Mouse (Mus musculus): ENCODE data around the gene Sertad3. TPM values are rescaled to one million over a fixed set of nuclear protein-coding genes. Genes with fewer than 3 reads are reported as not detected.

Sertad3 gene
- polyA plus RNA-seq (2015; fragmentation: Nextera tagmentation; extraction: Ambion mirVana) = 30.3 and 32.0 TPM in 2 replicates

GRCm38 (mm10) chr7:27473156-27473834 is at the start of gene Sertad3:
Gene Sertad3, plus strand, starts transcription at chr7:27473768.
- H3K4me2 ChIP-seq = peak within 1 kb of the TSS; percentile 76
- peak within 1 kb of the TSS; percentile 97 for H3K27ac ChIP-seq
- no peaks in the 10 kb centered on the region for H3K27me3 ChIP-seq
- H3K9me3 ChIP-seq (replicated peaks) = no peaks in the 10 kb centered on the region
- peaks cover 29% of the 10 kb centered on the region for H3K4me1 ChIP-seq
- ATAC-seq (replicated peaks; ENCODE audit: low FRiP score) = peak; percentile 93
- under 1% methylated on average over 36 of the region's 36 CpGs for WGBS
- peak within 1 kb of the TSS; percentile 75 for H3K9ac ChIP-seq
- peak within 1 kb of the TSS; percentile 70 for H3K4me3 ChIP-seq (replicated peaks)
- peaks cover 26% of the 10 kb centered on the region for H3K36me3 ChIP-seq

GRCm38 (mm10) chr7:27427387-27427786 is 46.2 kb upstream of the Sertad3 start:
- Histone ChIP-seq H3K27me3 (no peaks in the 10 kb centered on the region), H3K4me2 (no peak overlapping the region), H3K36me3 (no peaks in the 10 kb centered on the region), H3K27ac (no peak overlapping the region), H3K4me1 (no peaks in the 10 kb centered on the region), H3K9me3 (replicated peaks) (peaks cover 3% of the 10 kb centered on the region; the same call in 1 of the 2 replicates), H3K4me3 (replicated peaks) (no peak overlapping the region), H3K9ac (no peak overlapping the region)
- 80% methylated on average over 1 of the region's 1 CpGs for WGBS
- ATAC-seq (replicated peaks; ENCODE audit: low FRiP score) = no peak

GRCm38 (mm10) chr7:27428002-27428401 is 45.6 kb upstream of the Sertad3 start:
- H3K27ac ChIP-seq = no peak overlapping the region
- peaks cover 3% of the 10 kb centered on the region for H3K27me3 ChIP-seq
- no peak overlapping the region for H3K4me3 ChIP-seq (replicated peaks)
- H3K9ac ChIP-seq = no peak overlapping the region
- 76% methylated on average over 11 of the region's 11 CpGs for WGBS
- no peak for ATAC-seq (replicated peaks; ENCODE audit: low FRiP score)
- H3K4me2 ChIP-seq = no peak overlapping the region
- peaks cover 3% of the 10 kb centered on the region for H3K4me1 ChIP-seq
- H3K36me3 ChIP-seq = no peaks in the 10 kb centered on the region
- H3K9me3 ChIP-seq (replicated peaks) = peaks cover 3% of the 10 kb centered on the region; the same call in 1 of the 2 replicates

GRCm38 (mm10) chr7:27429135-27429534 is 44.4 kb upstream of the Sertad3 start:
- Histone ChIP-seq H3K9me3 (replicated peaks) (peaks cover 3% of the 10 kb centered on the region; the same call in 1 of the 2 replicates), H3K27me3 (peaks cover 14% of the 10 kb centered on the region), H3K36me3 (no peaks in the 10 kb centered on the region), H3K9ac (no peak overlapping the region), H3K4me2 (no peak overlapping the region), H3K4me1 (peaks cover 5% of the 10 kb centered on the region), H3K27ac (no peak overlapping the region), H3K4me3 (replicated peaks) (no peak overlapping the region)
- no peak for ATAC-seq (replicated peaks; ENCODE audit: low FRiP score)
- 56% methylated on average over 2 of the region's 2 CpGs for WGBS

DNA sequence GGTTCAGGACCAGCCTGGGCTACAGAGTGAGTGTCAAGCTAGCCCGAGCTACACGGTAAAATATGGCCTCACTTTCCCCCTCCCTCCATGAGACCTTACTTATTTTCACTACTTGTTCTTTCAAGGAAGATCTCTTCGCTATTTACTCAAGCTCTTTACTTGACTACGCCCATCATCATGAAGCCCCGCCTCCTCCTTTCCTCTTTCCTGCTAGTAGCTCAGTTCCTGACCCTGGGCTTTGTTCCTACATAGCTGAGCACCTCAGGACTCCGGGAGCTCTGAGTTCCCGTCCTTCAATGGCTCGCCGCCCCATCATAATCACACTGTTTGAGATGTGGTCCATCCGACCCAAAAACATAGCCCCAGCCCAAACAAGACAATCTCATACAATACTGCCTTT is 40.2 kb upstream of the Sertad3 start:
- Histone ChIP-seq H3K27me3 (peaks cover 27% of the 10 kb centered on the region), H3K4me2 (0 out of 2 replicates have a peak overlapping the region, but pooled peaks have one; percentile 4), H3K9ac (no peak overlapping the region), H3K36me3 (no peaks in the 10 kb centered on the region), H3K27ac (no peak overlapping the region), H3K4me1 (peaks cover 5% of the 10 kb centered on the region), H3K4me3 (replicated peaks) (no peak overlapping the region), H3K9me3 (replicated peaks) (peaks cover 3% of the 10 kb centered on the region; the same call in 1 of the 2 replicates)
- ATAC-seq (replicated peaks; ENCODE audit: low FRiP score) = peak; percentile 9; the same call in 1 of the 2 replicates
- 27% methylated on average over 10 of the region's 10 CpGs for WGBS

- Histone ChIP-seq H3K27me3 (peaks cover 27% of the 10 kb centered on the region), H3K9me3 (replicated peaks) (peaks cover 3% of the 10 kb centered on the region; the same call in 1 of the 2 replicates), H3K9ac (no peak overlapping the region), H3K36me3 (no peaks in the 10 kb centered on the region), H3K4me2 (no peak overlapping the region), H3K4me3 (replicated peaks) (no peak overlapping the region), H3K4me1 (peaks cover 5% of the 10 kb centered on the region), H3K27ac (no peak overlapping the region)
- WGBS = 9% methylated on average over 10 of the region's 10 CpGs
- peak; percentile 33 for ATAC-seq (replicated peaks; ENCODE audit: low FRiP score)
These were observed 39.8 kb upstream of the Sertad3 start for GRCm38 (mm10) chr7:27433794-27434193.

DNA sequence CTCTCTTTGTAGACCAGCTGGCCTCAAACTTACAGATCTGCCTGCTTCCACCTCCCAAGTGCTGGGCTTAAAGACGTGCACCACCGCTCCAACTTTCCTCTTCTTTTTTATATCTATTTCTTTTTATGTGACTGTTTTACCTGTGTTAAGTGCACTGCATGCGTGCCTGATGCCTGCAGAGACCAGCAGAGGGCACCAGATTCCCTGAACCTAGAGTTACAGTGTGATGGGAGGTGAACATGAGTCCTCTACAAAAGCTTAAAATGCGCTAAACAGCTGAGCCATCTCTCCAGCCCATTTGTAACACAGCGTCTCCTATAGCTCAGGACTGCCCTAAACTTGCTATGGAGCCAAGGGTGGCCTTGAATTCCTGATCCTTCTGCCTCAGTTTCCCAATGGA is 36.0 kb upstream of the Sertad3 start:
- H3K36me3 ChIP-seq = no peaks in the 10 kb centered on the region
- H3K9me3 ChIP-seq (replicated peaks) = no peaks in the 10 kb centered on the region; the same call in 1 of the 2 replicates
- H3K4me3 ChIP-seq (replicated peaks) = no peak overlapping the region
- no peak overlapping the region for H3K4me2 ChIP-seq
- peaks cover 27% of the 10 kb centered on the region for H3K27me3 ChIP-seq
- H3K9ac ChIP-seq = no peak overlapping the region
- H3K27ac ChIP-seq = no peak overlapping the region
- ATAC-seq (replicated peaks; ENCODE audit: low FRiP score) = no peak
- peaks cover 5% of the 10 kb centered on the region for H3K4me1 ChIP-seq
- WGBS = 60% methylated on average over 5 of the region's 5 CpGs

- no peak overlapping the region for H3K27ac ChIP-seq
- H3K9ac ChIP-seq = no peak overlapping the region
- H3K4me1 ChIP-seq = no peaks in the 10 kb centered on the region
- H3K36me3 ChIP-seq = no peaks in the 10 kb centered on the region
- ATAC-seq (replicated peaks; ENCODE audit: low FRiP score) = no peak
- H3K9me3 ChIP-seq (replicated peaks) = no peaks in the 10 kb centered on the region; the same call in 1 of the 2 replicates
- H3K4me2 ChIP-seq = no peak overlapping the region
- H3K27me3 ChIP-seq = peaks cover 15% of the 10 kb centered on the region
- 78% methylated on average over 4 of the region's 4 CpGs for WGBS
- H3K4me3 ChIP-seq (replicated peaks) = no peak overlapping the region
These were observed 33.6 kb upstream of the Sertad3 start for GRCm38 (mm10) chr7:27440014-27440413.

GRCm38 (mm10) chr7:27446051-27446450 is 27.5 kb upstream of the Sertad3 start:
- Histone ChIP-seq H3K4me1 (peaks cover 21% of the 10 kb centered on the region), H3K9me3 (replicated peaks) (no peaks in the 10 kb centered on the region), H3K27ac (no peak overlapping the region), H3K4me2 (peak overlapping the region; percentile 100), H3K9ac (peak overlapping the region; percentile 56), H3K27me3 (peaks cover 31% of the 10 kb centered on the region), H3K36me3 (no peaks in the 10 kb centered on the region), H3K4me3 (replicated peaks) (peak overlapping the region; percentile 59)
- WGBS = 3% methylated on average over 18 of the region's 18 CpGs
- no peak for ATAC-seq (replicated peaks; ENCODE audit: low FRiP score)

DNA sequence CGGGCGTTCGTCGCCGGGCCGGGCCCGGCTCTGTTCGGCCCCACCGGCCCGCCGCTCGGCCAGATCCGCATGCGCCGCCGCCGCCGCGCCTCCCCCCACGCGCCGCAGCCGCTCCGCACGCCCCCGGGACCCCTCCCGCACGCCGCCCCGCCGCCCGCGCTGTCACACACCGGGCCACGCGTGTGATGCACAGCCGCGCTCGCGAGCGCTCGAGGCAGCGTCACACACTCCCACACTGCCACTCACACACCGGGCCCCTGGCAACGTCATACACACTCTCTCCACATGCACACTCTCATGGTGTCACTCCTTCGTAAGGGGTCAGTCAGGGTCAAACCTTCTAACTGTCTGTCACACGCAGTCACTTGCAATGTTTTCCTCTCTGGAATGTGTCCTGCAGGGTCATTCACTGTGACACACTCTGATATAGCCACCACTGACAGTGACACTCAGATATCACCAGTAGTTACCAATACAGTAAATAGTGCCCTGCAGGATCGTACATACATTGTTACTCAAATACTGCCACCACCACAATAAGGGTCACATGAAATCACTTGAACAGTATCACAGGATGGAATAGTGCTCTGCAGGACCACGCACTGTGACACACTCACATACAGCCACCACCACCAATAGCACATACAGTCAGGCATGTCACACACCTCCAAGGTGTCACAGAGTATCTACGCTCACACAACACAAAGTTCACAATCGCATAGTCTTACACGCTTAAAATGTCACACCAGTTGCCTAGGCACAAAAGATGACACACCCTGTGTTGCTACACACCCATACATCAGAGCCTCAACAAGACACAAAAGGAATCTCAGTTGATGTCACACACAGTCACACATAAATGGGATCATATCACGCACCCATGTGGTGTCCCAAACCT is 26.8 kb upstream of the Sertad3 start:
- Histone ChIP-seq H3K27ac (no peak overlapping the region), H3K27me3 (peaks cover 31% of the 10 kb centered on the region), H3K4me1 (peaks cover 21% of the 10 kb centered on the region), H3K9ac (peak overlapping the region; percentile 56), H3K9me3 (replicated peaks) (no peaks in the 10 kb centered on the region), H3K36me3 (no peaks in the 10 kb centered on the region), H3K4me2 (peak overlapping the region; percentile 100), H3K4me3 (replicated peaks) (peak overlapping the region; percentile 59)
- peak; percentile 34 for ATAC-seq (replicated peaks; ENCODE audit: low FRiP score)
- WGBS = 7% methylated on average over 53 of the region's 53 CpGs

DNA sequence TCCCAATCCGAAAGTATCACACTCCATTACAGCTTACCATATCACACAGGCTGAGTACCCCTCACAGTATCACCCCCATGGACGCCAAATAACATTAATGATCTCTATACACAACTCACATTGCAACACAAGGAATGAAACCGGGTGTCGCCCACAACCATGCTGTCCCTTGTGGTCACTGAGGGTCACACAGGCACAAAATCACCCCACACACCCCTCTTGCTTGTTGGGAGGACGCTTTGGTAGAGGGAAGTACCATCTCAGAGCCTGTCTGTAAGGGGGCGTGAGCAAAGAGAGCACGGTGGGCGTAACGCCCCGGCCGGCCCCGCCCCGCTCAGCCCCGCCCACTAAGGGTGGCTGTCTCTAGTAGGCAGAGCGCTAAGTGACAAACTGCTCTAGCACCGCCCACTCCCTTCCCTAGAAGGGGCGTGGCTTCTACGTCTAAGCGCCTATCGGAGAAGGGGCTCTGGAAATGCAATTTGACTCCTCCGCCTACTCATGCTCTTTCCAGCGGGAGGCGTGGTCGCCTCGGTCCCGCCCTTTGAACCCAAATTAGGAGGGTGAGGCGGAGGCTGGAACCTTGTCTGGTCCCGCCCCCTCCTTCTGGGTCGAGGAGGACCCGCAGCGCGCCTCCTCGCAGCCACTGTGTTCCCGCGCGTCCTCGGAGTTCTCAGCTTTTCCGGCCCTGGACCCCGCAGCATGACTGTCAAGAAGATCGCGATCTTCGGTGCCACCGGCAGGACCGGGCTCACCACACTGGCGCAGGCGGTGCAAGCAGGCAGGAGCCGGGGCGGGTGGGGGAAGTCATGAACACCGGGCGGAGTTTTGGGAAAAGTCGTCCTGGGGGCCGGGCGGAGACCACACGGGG is 25.9 kb upstream of the Sertad3 start, which contains the start of the genes Sptbn4 and Blvrb:
Gene Sptbn4 (minus strand): TSS at position 268 of the 868 bp plus-strand sequence.
Gene Blvrb (plus strand): TSS at position 560 of the 868 bp plus-strand sequence.
- 1% methylated on average over 54 of the region's 54 CpGs for WGBS
- H3K9me3 ChIP-seq (replicated peaks) = no peaks in the 10 kb centered on the region
- peaks cover 21% of the 10 kb centered on the region for H3K4me1 ChIP-seq
- H3K36me3 ChIP-seq = no peaks in the 10 kb centered on the region
- peak within 1 kb of the TSS; percentile 59 for H3K4me3 ChIP-seq (replicated peaks)
- H3K4me2 ChIP-seq = peak within 1 kb of the TSS; percentile 100
- peak; percentile 96 for ATAC-seq (replicated peaks; ENCODE audit: low FRiP score)
- H3K9ac ChIP-seq = peak within 1 kb of the TSS; percentile 73
- peak within 1 kb of the TSS; percentile 49; the same call in 1 of the 2 replicates for H3K27ac ChIP-seq
- peaks cover 31% of the 10 kb centered on the region for H3K27me3 ChIP-seq

Measured in kidney, embryonic 15.5 days (tissue).